Mouse (Mus musculus): ENCODE results near the gene Dcaf12. TPM values are rescaled to one million over a fixed set of nuclear protein-coding genes. Genes with fewer than 3 reads are reported as not detected.

The Dcaf12 gene
- polyA plus RNA-seq, 1 experiment from 2014 or later = 88.9 TPM

- Histone ChIP-seq H3K4me2 (ENCODE audit: low read length) (no peak overlapping the region), H3K4me1 (replicated peaks; ENCODE audit: control insufficient read depth, insufficient read depth, low read length) (peaks cover 12% of the 10 kb centered on the region), H3K27me3 (replicated peaks; ENCODE audit: control insufficient read depth, insufficient read depth, low read length) (no peaks in the 10 kb centered on the region), H3K9ac (replicated peaks; ENCODE audit: low read depth, low read length) (no peak overlapping the region), H3K27ac (ENCODE audit: low read length) (no peak overlapping the region), H3K36me3 (ENCODE audit: control insufficient read depth, insufficient read depth) (no peaks in the 10 kb centered on the region), H3K9me3 (ENCODE audit: control insufficient read depth, low read length) (no peaks in the 10 kb centered on the region), H3K4me3 (replicated peaks; ENCODE audit: low read length) (no peak overlapping the region)
- WGBS = 92% methylated on average over 5 of the region's 5 CpGs
- no peak for ATAC-seq
These were observed 3.6 kb upstream of the Dcaf12 start for GRCm38 (mm10) chr4:41318267-41318666.

- ATAC-seq = 0 out of 2 replicates have a peak, but pooled peaks have one; percentile 2
- H3K36me3 ChIP-seq (ENCODE audit: control insufficient read depth, insufficient read depth) = peaks cover 8% of the 10 kb centered on the region; the same call in 1 of the 2 replicates
These were observed 484 bp upstream of the Dcaf12 start for GRCm38 (mm10) chr4:41315173-41315572.

GRCm38 (mm10) chr4:41313722-41314121, 967 bp downstream of the Dcaf12 start:
- no peaks in the 10 kb centered on the region for H3K27me3 ChIP-seq (replicated peaks; ENCODE audit: control insufficient read depth, insufficient read depth, low read length)
- peak overlapping the region; percentile 100 for H3K4me3 ChIP-seq (replicated peaks; ENCODE audit: low read length)
- 15% methylated on average over 14 of the region's 14 CpGs for WGBS
- peak overlapping the region; percentile 95; the same call in 1 of the 2 replicates for H3K27ac ChIP-seq (ENCODE audit: low read length)
- H3K4me2 ChIP-seq (ENCODE audit: low read length) = peak overlapping the region; percentile 90
- no peaks in the 10 kb centered on the region for H3K9me3 ChIP-seq (ENCODE audit: control insufficient read depth, low read length)
- peaks cover 11% of the 10 kb centered on the region for H3K36me3 ChIP-seq (ENCODE audit: control insufficient read depth, insufficient read depth)
- peak overlapping the region; percentile 89 for H3K9ac ChIP-seq (replicated peaks; ENCODE audit: low read depth, low read length)
- no peak for ATAC-seq
- peaks cover 24% of the 10 kb centered on the region for H3K4me1 ChIP-seq (replicated peaks; ENCODE audit: control insufficient read depth, insufficient read depth, low read length)

More at GRCm38 (mm10) chr4:41315173-41315572, 484 bp upstream of the Dcaf12 start:
- Histone ChIP-seq H3K9ac (replicated peaks; ENCODE audit: low read depth, low read length) (peak overlapping the region; percentile 89), H3K4me1 (replicated peaks; ENCODE audit: control insufficient read depth, insufficient read depth, low read length) (peaks cover 24% of the 10 kb centered on the region), H3K4me2 (ENCODE audit: low read length) (peak overlapping the region; percentile 90), H3K27ac (ENCODE audit: low read length) (peak overlapping the region; percentile 95), H3K9me3 (ENCODE audit: control insufficient read depth, low read length) (no peaks in the 10 kb centered on the region), H3K4me3 (replicated peaks; ENCODE audit: low read length) (peak overlapping the region; percentile 100), H3K27me3 (replicated peaks; ENCODE audit: control insufficient read depth, insufficient read depth, low read length) (no peaks in the 10 kb centered on the region)
- WGBS = 59% methylated on average over 8 of the region's 8 CpGs

- no peaks in the 10 kb centered on the region for H3K9me3 ChIP-seq (ENCODE audit: control insufficient read depth, low read length)
- H3K4me3 ChIP-seq (replicated peaks; ENCODE audit: low read length) = no peak overlapping the region
- H3K27ac ChIP-seq (ENCODE audit: low read length) = no peak overlapping the region
- WGBS = 94% methylated on average over 9 of the region's 9 CpGs
- H3K9ac ChIP-seq (replicated peaks; ENCODE audit: low read depth, low read length) = no peak overlapping the region
- H3K4me2 ChIP-seq (ENCODE audit: low read length) = no peak overlapping the region
- ATAC-seq = no peak
- H3K27me3 ChIP-seq (replicated peaks; ENCODE audit: control insufficient read depth, insufficient read depth, low read length) = no peaks in the 10 kb centered on the region
- H3K36me3 ChIP-seq (ENCODE audit: control insufficient read depth, insufficient read depth) = peaks cover 11% of the 10 kb centered on the region
- peaks cover 24% of the 10 kb centered on the region for H3K4me1 ChIP-seq (replicated peaks; ENCODE audit: control insufficient read depth, insufficient read depth, low read length)
These were observed 3.8 kb downstream of the Dcaf12 start for GRCm38 (mm10) chr4:41310567-41311563.

GRCm38 (mm10) chr4:41307406-41307805, 7.3 kb downstream of the Dcaf12 start:
- H3K27ac ChIP-seq (ENCODE audit: low read length) = no peak overlapping the region
- ATAC-seq = no peak
- no peaks in the 10 kb centered on the region for H3K9me3 ChIP-seq (ENCODE audit: control insufficient read depth, low read length)
- no peaks in the 10 kb centered on the region for H3K27me3 ChIP-seq (replicated peaks; ENCODE audit: control insufficient read depth, insufficient read depth, low read length)
- 89% methylated on average over 6 of the region's 6 CpGs for WGBS
- peaks cover 10% of the 10 kb centered on the region for H3K36me3 ChIP-seq (ENCODE audit: control insufficient read depth, insufficient read depth)
- no peak overlapping the region for H3K4me2 ChIP-seq (ENCODE audit: low read length)
- peaks cover 10% of the 10 kb centered on the region; the same call in 1 of the 2 replicates for H3K4me1 ChIP-seq (replicated peaks; ENCODE audit: control insufficient read depth, insufficient read depth, low read length)
- H3K9ac ChIP-seq (replicated peaks; ENCODE audit: low read depth, low read length) = no peak overlapping the region
- H3K4me3 ChIP-seq (replicated peaks; ENCODE audit: low read length) = no peak overlapping the region

GRCm38 (mm10) chr4:41304302-41304701, 10.4 kb downstream of the Dcaf12 start:
- H3K4me1 ChIP-seq (replicated peaks; ENCODE audit: control insufficient read depth, insufficient read depth, low read length) = peaks cover 7% of the 10 kb centered on the region; the same call in 1 of the 2 replicates
- WGBS = 56% methylated on average over 3 of the region's 3 CpGs
- no peaks in the 10 kb centered on the region for H3K9me3 ChIP-seq (ENCODE audit: control insufficient read depth, low read length)
- ATAC-seq = peak; percentile 58; the same call in 1 of the 2 replicates
- H3K4me3 ChIP-seq (replicated peaks; ENCODE audit: low read length) = no peak overlapping the region
- H3K27ac ChIP-seq (ENCODE audit: low read length) = peak overlapping the region; percentile 5; the same call in 1 of the 2 replicates
- H3K36me3 ChIP-seq (ENCODE audit: control insufficient read depth, insufficient read depth) = peaks cover 23% of the 10 kb centered on the region
- no peak overlapping the region for H3K4me2 ChIP-seq (ENCODE audit: low read length)
- no peaks in the 10 kb centered on the region for H3K27me3 ChIP-seq (replicated peaks; ENCODE audit: control insufficient read depth, insufficient read depth, low read length)
- no peak overlapping the region for H3K9ac ChIP-seq (replicated peaks; ENCODE audit: low read depth, low read length)

- Histone ChIP-seq H3K4me1 (replicated peaks; ENCODE audit: control insufficient read depth, insufficient read depth, low read length) (peaks cover 7% of the 10 kb centered on the region; the same call in 1 of the 2 replicates), H3K4me2 (ENCODE audit: low read length) (no peak overlapping the region), H3K27ac (ENCODE audit: low read length) (no peak overlapping the region), H3K27me3 (replicated peaks; ENCODE audit: control insufficient read depth, insufficient read depth, low read length) (no peaks in the 10 kb centered on the region), H3K9me3 (ENCODE audit: control insufficient read depth, low read length) (no peaks in the 10 kb centered on the region), H3K36me3 (ENCODE audit: control insufficient read depth, insufficient read depth) (peaks cover 25% of the 10 kb centered on the region), H3K4me3 (replicated peaks; ENCODE audit: low read length) (no peak overlapping the region), H3K9ac (replicated peaks; ENCODE audit: low read depth, low read length) (no peak overlapping the region)
- 85% methylated on average over 7 of the region's 7 CpGs for WGBS
- ATAC-seq = no peak
These were observed 11.0 kb downstream of the Dcaf12 start for GRCm38 (mm10) chr4:41303671-41304070.

- H3K4me3 ChIP-seq (replicated peaks; ENCODE audit: low read length) = no peak overlapping the region
These were observed 15.7 kb downstream of the Dcaf12 start for GRCm38 (mm10) chr4:41298976-41299375.

GRCm38 (mm10) chr4:41295960-41296359, 18.7 kb downstream of the Dcaf12 start:
- no peak overlapping the region for H3K27ac ChIP-seq (ENCODE audit: low read length)
- ATAC-seq = no peak
- H3K27me3 ChIP-seq (replicated peaks; ENCODE audit: control insufficient read depth, insufficient read depth, low read length) = no peaks in the 10 kb centered on the region
- no peak overlapping the region for H3K4me2 ChIP-seq (ENCODE audit: low read length)
- H3K9me3 ChIP-seq (ENCODE audit: control insufficient read depth, low read length) = no peaks in the 10 kb centered on the region
- no peak overlapping the region for H3K9ac ChIP-seq (replicated peaks; ENCODE audit: low read depth, low read length)
- peaks cover 54% of the 10 kb centered on the region for H3K36me3 ChIP-seq (ENCODE audit: control insufficient read depth, insufficient read depth)
- no peak overlapping the region for H3K4me3 ChIP-seq (replicated peaks; ENCODE audit: low read length)
- 91% methylated on average over 7 of the region's 7 CpGs for WGBS
- H3K4me1 ChIP-seq (replicated peaks; ENCODE audit: control insufficient read depth, insufficient read depth, low read length) = peaks cover 9% of the 10 kb centered on the region

More at GRCm38 (mm10) chr4:41298976-41299375, 15.7 kb downstream of the Dcaf12 start:
- H3K4me1 ChIP-seq (replicated peaks; ENCODE audit: control insufficient read depth, insufficient read depth, low read length) = peaks cover 4% of the 10 kb centered on the region
- no peak overlapping the region for H3K27ac ChIP-seq (ENCODE audit: low read length)
- H3K9me3 ChIP-seq (ENCODE audit: control insufficient read depth, low read length) = no peaks in the 10 kb centered on the region
- ATAC-seq = no peak
- peaks cover 54% of the 10 kb centered on the region for H3K36me3 ChIP-seq (ENCODE audit: control insufficient read depth, insufficient read depth)
- H3K9ac ChIP-seq (replicated peaks; ENCODE audit: low read depth, low read length) = no peak overlapping the region
- H3K4me2 ChIP-seq (ENCODE audit: low read length) = no peak overlapping the region
- no peaks in the 10 kb centered on the region for H3K27me3 ChIP-seq (replicated peaks; ENCODE audit: control insufficient read depth, insufficient read depth, low read length)
- 89% methylated on average over 5 of the region's 5 CpGs for WGBS
